Mouse (Mus musculus) midbrain, embryonic 12.5 days (tissue): ENCODE measurements at regions not wholly inside any gene's neighbourhood (a gene's known extent, or its start where the extent isn't known, plus 50 kb on each side); places are given as distances from the start of the nearest gene placed in this dataset.

ENCODE experiments used
- ATAC-seq: fragments of 200-750 bp; cut with Nextera tagmentation; 2 replicates; pipeline ENCODE4 v1.8.0; 2017; ENCODE audit warnings: low read depth, moderate TSS enrichment, moderate library complexity; ENCODE audit not compliant: low FRiP score
- H3K27ac ChIP-seq: fragments of 300-500 bp; sonication (generic); replicated peaks from 2 replicates; pipeline ENCODE4 v1.5.1; 2016; ENCODE audit warnings: mild to moderate bottlenecking
- H3K27me3 ChIP-seq: fragments of 300-500 bp; sonication (generic); 2 replicates; pipeline ENCODE4 v1.6.1; 2016; ENCODE audit warnings: mild to moderate bottlenecking
- H3K36me3 ChIP-seq: fragments of 300-500 bp; sonication (generic); 2 replicates; pipeline ENCODE4 v1.6.1; 2016
- H3K4me1 ChIP-seq: fragments of 300-500 bp; sonication (generic); 2 replicates; pipeline ENCODE4 v1.6.1; 2016
- H3K4me2 ChIP-seq: fragments of 300-500 bp; sonication (generic); replicated peaks from 2 replicates; pipeline ENCODE4 v1.6.1; 2016; ENCODE audit warnings: mild to moderate bottlenecking, moderate library complexity
- H3K4me3 ChIP-seq: fragments of 300-500 bp; sonication (generic); 2 replicates; pipeline ENCODE4 v1.5.1; 2016; ENCODE audit warnings: mild to moderate bottlenecking
- H3K9ac ChIP-seq: fragments of 300-500 bp; sonication (generic); replicated peaks from 2 replicates; pipeline ENCODE4 v1.6.1; 2016; ENCODE audit warnings: mild to moderate bottlenecking, moderate library complexity
- H3K9me3 ChIP-seq: fragments of 300-500 bp; sonication (generic); 2 replicates; pipeline ENCODE4 v1.6.1; 2016; ENCODE audit warnings: mild to moderate bottlenecking
- WGBS: fragments of 180-500 bp; shearing (Covaris S2); methylation state at CpG from one replicate; pipeline ENCODE4 v1.1.7; 2016; 5-methylcytosine and 5-hydroxymethylcytosine counted together

DNA sequence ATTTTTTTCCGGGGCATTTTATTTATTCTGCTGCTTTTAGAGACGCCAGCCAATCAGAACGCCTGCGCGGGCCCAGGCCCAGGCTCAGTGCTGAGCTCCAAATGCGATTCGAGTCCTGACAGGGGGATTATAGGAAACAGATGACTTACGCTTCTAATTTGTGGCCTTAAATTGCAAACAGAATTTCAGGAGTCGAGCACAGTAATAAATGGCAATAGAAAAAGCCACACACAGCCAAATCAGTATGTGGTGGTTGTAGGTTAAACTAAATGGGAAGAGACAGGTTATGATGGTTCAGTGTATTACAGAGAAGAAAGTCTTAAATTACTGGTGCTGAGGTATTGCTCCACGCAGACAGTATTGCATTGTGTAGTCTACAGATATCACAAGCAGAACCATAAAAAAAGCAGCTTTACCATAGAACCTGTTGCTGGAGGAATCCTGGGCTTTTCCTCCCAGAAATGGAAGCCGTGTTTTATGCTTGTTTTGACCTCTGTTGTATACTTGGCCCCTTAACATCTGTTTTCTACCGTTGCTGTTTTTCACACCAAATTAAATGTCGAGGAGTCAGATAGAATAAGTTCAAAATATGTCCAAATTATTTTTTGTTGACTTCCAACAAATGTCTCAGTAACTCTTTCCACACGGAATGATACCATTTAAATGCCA lies 110.2 kb upstream of the Zeb2 start:
- peak overlapping the region; percentile 32 for H3K4me2 ChIP-seq

DNA sequence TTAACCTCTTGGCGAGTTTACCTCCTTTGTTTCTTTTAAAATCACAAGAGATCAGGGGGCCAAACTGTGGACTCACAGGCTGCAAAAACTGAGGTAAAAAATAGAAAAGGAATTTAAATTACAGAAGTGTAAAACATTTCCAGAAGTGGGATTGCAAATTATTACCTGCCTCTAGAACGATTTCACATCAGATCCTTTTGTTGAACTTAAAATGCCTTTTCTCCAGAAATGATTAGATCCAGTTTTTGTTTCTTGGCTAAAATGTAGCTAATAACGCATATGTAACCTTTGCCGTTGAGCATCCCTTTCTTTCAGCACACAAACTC lies 108.8 kb upstream of the Zeb2 start:
- peak overlapping the region; percentile 28 for H3K4me2 ChIP-seq

More for the DNA sequence above, 110.2 kb upstream of the Zeb2 start:
- peak; percentile 51; the same call in 1 of the 2 replicates for ATAC-seq
- H3K27me3 ChIP-seq = no peaks in the 10 kb centered on the region
- WGBS = 15% methylated on average over 14 of the region's 14 CpGs
- H3K27ac ChIP-seq = peak overlapping the region; percentile 90
- no peak overlapping the region for H3K9ac ChIP-seq
- peaks cover 29% of the 10 kb centered on the region for H3K4me1 ChIP-seq
- no peak overlapping the region for H3K4me3 ChIP-seq
- no peaks in the 10 kb centered on the region for H3K36me3 ChIP-seq
- H3K9me3 ChIP-seq = no peaks in the 10 kb centered on the region

DNA sequence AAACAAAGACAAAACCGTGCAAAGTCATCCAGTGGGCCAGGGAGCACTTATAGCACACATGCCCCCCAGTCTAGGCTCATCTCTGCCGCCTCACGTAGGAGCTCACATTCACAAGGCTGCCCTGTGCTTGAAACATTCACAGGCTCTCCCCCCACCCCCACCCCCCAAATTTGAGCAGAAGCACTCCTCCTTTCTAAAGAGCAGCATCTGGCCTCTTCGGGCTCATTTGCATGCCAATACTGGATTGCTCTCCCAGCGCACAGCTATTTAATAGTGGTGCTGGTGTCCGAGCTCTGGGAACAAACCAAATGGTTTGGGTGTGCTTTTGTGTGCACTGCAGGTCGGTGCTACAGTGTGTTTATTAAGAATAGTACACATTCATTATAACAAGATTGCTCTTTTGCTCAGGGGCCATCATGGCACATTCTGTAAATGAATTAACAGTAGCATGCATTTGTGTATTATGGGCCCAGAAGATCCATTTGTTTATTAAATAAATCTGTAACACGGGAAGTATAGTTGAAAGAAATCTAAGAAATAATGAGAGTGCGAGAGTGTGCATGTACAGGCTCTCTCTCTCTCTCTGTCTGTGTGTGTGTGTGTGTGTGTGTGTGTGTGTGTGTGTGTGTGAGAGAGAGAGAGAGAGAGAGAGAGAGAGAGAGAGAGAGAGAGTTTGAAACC lies 108.3 kb upstream of the Zeb2 start:
- Histone ChIP-seq H3K4me2 (peak overlapping the region; percentile 28), H3K4me1 (peaks cover 32% of the 10 kb centered on the region), H3K9me3 (no peaks in the 10 kb centered on the region), H3K27me3 (no peaks in the 10 kb centered on the region), H3K36me3 (no peaks in the 10 kb centered on the region), H3K4me3 (no peak overlapping the region), H3K27ac (peak overlapping the region; percentile 90), H3K9ac (no peak overlapping the region)
- 6% methylated on average over 9 of the region's 9 CpGs for WGBS
- peak; percentile 94 for ATAC-seq

More for the DNA sequence above, 108.8 kb upstream of the Zeb2 start:
- Histone ChIP-seq H3K36me3 (no peaks in the 10 kb centered on the region), H3K4me3 (no peak overlapping the region), H3K27ac (peak overlapping the region; percentile 90), H3K9me3 (no peaks in the 10 kb centered on the region), H3K9ac (no peak overlapping the region), H3K27me3 (no peaks in the 10 kb centered on the region), H3K4me1 (peaks cover 32% of the 10 kb centered on the region)
- no peak for ATAC-seq
- 22% methylated on average over 4 of the region's 4 CpGs for WGBS

DNA sequence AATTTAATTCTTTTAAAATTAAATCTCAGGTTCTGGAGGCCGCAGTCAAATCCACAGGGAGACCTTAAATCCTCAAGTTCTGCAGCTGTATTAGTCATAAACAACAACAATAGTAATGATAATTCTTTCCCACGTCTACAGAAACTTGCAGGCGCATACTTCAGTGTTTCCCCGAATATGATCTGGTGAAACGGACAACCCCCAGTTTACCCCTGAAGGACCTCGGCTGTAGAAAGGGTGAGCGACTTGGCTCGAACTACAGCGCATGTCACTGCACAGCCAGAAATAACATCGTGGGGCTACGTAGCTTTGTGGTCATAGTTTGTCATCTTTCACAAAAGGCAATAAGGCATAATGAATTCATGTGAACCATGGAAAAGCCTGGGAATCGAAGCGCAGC lies 105.0 kb upstream of the Zeb2 start:
- Histone ChIP-seq H3K4me1 (peaks cover 24% of the 10 kb centered on the region), H3K27ac (no peak overlapping the region), H3K27me3 (no peaks in the 10 kb centered on the region), H3K4me3 (no peak overlapping the region), H3K4me2 (no peak overlapping the region), H3K9me3 (no peaks in the 10 kb centered on the region), H3K36me3 (no peaks in the 10 kb centered on the region), H3K9ac (no peak overlapping the region)
- WGBS = 72% methylated on average over 13 of the region's 13 CpGs
- ATAC-seq = no peak

DNA sequence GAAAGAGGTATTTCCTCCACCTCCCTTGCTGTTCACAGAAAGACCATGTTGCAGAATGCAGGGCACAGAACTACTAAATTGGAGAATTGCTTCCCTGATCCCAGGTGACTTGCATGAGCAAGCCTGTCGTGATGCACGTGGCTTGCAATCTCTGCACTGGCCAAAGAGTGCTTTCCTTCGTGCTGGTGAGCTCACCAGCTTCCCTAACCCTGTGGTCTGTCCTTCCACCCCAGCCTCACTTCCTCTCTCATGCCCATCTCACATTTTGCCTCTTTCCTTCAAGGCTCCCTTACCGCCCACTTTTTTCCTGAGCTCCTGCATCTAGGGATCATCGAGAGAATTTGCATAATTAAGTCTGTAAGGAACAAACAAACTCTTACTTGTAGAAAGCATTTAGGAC lies 102.7 kb upstream of the Zeb2 start:
- no peaks in the 10 kb centered on the region for H3K9me3 ChIP-seq
- no peak overlapping the region for H3K27ac ChIP-seq
- H3K9ac ChIP-seq = no peak overlapping the region
- H3K4me3 ChIP-seq = no peak overlapping the region
- ATAC-seq = no peak
- H3K36me3 ChIP-seq = no peaks in the 10 kb centered on the region
- peaks cover 4% of the 10 kb centered on the region; the same call in 1 of the 2 replicates for H3K4me1 ChIP-seq
- no peak overlapping the region for H3K4me2 ChIP-seq
- 54% methylated on average over 5 of the region's 5 CpGs for whole genome bisulfite sequencing
- H3K27me3 ChIP-seq = no peaks in the 10 kb centered on the region

DNA sequence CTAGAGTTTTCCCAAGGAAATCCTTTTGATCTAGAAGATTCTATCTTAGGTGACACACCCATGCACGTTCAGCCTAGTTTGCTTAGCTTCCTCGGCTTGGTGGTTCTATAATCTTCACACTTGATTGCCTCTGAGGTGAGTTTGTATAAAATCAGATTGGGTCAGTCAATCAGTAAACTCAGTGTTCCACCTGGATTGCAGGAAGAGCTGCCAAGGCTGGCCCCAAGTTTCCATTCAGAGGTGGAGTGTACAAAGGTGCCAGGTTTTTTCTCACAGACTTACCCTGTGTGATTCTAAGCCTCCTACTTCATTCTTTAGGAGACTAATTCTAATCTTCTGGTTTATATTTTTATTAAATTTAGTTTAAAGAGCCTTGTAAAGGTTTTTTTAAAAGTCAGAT lies 95.6 kb upstream of the Zeb2 start:
- WGBS = 86% methylated on average over 2 of the region's 2 CpGs
- no peak overlapping the region for H3K4me2 ChIP-seq
- no peaks in the 10 kb centered on the region for H3K9me3 ChIP-seq
- no peak overlapping the region for H3K9ac ChIP-seq
- no peaks in the 10 kb centered on the region for H3K4me1 ChIP-seq
- H3K36me3 ChIP-seq = no peaks in the 10 kb centered on the region
- no peak overlapping the region for H3K27ac ChIP-seq
- no peak for ATAC-seq
- no peaks in the 10 kb centered on the region for H3K27me3 ChIP-seq
- no peak overlapping the region for H3K4me3 ChIP-seq

DNA sequence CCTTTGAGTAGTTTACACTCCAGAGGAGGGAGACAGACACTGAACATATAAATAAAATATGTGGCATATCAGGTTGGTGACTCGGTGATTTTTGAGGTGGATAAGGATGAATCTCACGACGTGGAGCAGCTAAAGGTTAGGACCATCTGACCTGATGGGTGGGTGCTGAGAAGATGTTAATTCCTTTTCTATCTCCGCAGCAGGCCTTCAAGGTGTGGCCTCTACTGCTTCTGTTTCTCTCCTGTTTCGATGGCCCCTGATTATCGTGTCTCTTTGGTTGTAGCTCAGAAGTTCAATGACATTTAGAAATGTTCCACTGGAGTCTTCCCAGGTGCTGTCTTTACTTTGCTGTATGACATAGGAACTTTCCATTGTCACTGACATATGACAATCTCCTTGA lies 91.3 kb upstream of the Zeb2 start:
- Histone ChIP-seq H3K4me1 (peaks cover 10% of the 10 kb centered on the region; the same call in 1 of the 2 replicates), H3K9me3 (no peaks in the 10 kb centered on the region), H3K4me2 (no peak overlapping the region), H3K4me3 (no peak overlapping the region), H3K27ac (no peak overlapping the region), H3K36me3 (no peaks in the 10 kb centered on the region), H3K27me3 (no peaks in the 10 kb centered on the region), H3K9ac (no peak overlapping the region)
- WGBS = 93% methylated on average over 6 of the region's 6 CpGs
- no peak for ATAC-seq

DNA sequence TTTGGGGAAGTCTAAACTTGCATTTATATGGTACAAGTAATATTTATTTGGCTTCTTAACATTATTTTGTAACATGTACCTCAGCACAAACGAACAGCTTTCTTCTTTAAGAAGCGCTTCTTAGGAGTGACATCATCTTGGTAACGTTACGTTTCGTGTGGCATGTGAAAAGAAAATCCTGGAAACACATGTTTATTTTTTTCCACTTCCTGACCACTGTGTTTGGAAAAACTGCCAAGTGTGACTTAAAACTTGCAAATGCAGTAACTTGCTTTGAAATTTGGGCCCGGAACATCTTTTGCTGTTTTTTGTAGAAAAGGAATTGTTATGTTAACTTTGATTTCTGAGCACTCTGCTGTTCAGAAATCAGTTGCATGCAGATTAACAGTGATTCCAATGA lies 88.6 kb upstream of the Zeb2 start:
- no peaks in the 10 kb centered on the region for H3K27me3 ChIP-seq
- no peak overlapping the region for H3K9ac ChIP-seq
- ATAC-seq = no peak
- no peak overlapping the region for H3K4me2 ChIP-seq
- no peaks in the 10 kb centered on the region for H3K36me3 ChIP-seq
- no peak overlapping the region for H3K27ac ChIP-seq
- H3K4me1 ChIP-seq = peaks cover 10% of the 10 kb centered on the region; the same call in 1 of the 2 replicates
- no peak overlapping the region for H3K4me3 ChIP-seq
- 39% methylated on average over 6 of the region's 6 CpGs for WGBS
- no peaks in the 10 kb centered on the region for H3K9me3 ChIP-seq

DNA sequence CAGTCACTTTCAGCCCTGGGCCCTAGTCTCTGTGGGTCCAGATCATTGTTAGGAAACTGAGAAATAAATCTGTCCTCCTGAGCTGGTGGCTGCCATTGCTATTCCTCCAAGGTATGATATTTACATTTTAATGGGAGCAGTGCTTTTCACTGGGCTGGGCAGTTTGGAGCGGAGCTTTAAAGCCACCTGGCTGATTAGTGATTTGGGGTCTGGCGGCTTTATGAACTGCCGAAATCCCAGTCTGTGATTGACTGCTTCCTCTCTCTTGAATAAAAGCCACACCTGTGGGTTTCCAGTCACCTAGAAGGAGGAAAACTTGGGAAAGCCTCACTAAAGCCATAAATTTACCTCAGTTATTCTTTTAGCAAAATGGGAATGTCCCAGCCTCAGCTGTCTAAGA lies 88.0 kb upstream of the Zeb2 start:
- Histone ChIP-seq H3K27ac (no peak overlapping the region), H3K9me3 (no peaks in the 10 kb centered on the region), H3K4me3 (no peak overlapping the region), H3K27me3 (no peaks in the 10 kb centered on the region), H3K36me3 (no peaks in the 10 kb centered on the region), H3K4me1 (peaks cover 10% of the 10 kb centered on the region; the same call in 1 of the 2 replicates), H3K9ac (no peak overlapping the region), H3K4me2 (no peak overlapping the region)
- 48% methylated on average over 3 of the region's 3 CpGs for WGBS
- no peak for ATAC-seq

DNA sequence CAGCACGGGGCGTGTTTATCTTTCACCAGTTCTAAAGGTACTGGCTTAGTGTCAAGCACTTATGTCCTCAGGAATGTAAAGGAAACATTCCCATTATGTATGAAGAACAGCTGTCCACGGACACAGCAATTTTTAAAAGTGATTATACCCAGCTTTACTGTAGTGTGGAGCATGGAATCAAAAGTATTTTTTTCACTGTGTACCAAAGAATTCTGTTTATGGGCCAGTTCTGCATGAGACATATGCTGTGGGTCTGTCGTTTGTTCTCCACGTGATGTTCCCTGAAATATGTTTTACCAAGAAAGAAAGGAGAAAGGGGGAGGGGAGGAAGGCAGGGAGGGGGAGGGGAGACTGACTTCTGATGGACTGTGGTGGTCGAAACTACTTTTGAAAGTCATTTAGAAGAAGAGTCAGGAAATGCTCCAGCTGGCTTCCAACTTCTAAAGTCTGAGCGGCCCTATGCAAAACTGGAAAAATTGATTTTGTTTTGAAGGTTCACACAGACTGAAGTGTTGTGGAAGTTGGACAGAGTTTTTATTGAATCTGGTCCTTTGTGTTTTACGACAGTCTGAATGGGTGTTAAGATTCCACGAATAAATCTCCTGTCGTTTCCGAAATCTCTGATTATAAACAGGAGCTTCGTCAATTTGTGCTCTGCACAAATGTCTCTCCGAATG lies 80.9 kb upstream of the Zeb2 start:
- H3K9me3 ChIP-seq = no peaks in the 10 kb centered on the region
- H3K27ac ChIP-seq = no peak overlapping the region
- no peaks in the 10 kb centered on the region for H3K27me3 ChIP-seq
- H3K4me1 ChIP-seq = no peaks in the 10 kb centered on the region
- no peak overlapping the region for H3K4me2 ChIP-seq
- WGBS = 81% methylated on average over 13 of the region's 13 CpGs
- no peak overlapping the region for H3K9ac ChIP-seq
- no peaks in the 10 kb centered on the region for H3K36me3 ChIP-seq
- no peak for ATAC-seq
- no peak overlapping the region for H3K4me3 ChIP-seq

DNA sequence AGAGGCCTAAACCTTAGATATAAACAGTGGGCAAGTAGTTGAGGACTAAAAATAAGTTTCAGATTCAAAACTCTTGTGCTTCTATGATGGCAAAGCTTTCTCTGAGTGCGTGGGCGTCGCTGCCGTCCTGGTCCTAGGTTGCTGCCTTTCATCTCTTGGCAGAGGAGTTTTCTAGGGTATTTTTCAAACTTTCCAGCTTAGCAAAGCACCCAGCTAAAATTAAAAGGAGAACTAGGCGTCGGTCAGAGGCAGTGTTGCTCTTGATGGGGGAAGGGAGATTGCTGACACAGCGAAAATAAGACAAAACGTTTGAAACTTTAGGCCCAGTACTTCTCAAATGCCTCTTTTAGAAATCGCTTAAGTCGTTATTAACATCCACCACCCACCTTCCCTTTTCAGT lies 80.1 kb upstream of the Zeb2 start:
- H3K27ac ChIP-seq = no peak overlapping the region

DNA sequence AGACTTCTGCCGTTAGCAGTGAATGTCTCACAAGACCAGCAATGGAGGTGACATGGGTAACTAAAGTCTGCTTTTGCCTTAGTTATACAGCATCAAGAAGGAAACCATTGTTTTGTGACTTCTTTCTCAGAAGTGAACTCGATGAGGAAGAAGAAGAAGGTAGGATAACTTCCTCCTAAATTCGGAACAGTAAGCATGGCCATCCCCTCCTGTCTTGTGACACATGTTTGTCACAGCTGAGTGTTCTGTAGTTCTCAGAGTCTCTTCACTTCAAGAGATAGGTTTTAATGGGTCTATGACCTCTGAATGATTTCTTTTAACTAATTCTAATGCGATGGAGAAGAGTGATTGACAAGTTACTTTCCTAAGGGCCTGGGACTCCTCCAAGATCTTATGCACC lies 79.3 kb upstream of the Zeb2 start:
- Histone ChIP-seq H3K36me3 (no peaks in the 10 kb centered on the region), H3K27ac (no peak overlapping the region), H3K9me3 (no peaks in the 10 kb centered on the region), H3K4me2 (no peak overlapping the region), H3K4me1 (no peaks in the 10 kb centered on the region), H3K4me3 (no peak overlapping the region), H3K9ac (no peak overlapping the region), H3K27me3 (no peaks in the 10 kb centered on the region)
- WGBS = 92% methylated on average over 4 of the region's 4 CpGs
- ATAC-seq = no peak

More for the DNA sequence above, 80.1 kb upstream of the Zeb2 start:
- Histone ChIP-seq H3K9me3 (no peaks in the 10 kb centered on the region), H3K36me3 (no peaks in the 10 kb centered on the region), H3K4me3 (no peak overlapping the region), H3K4me2 (no peak overlapping the region), H3K27me3 (no peaks in the 10 kb centered on the region), H3K4me1 (no peaks in the 10 kb centered on the region), H3K9ac (no peak overlapping the region)
- 83% methylated on average over 10 of the region's 10 CpGs for WGBS
- ATAC-seq = no peak
